Mouse (Mus musculus): Measurements from ENCODE around the gene Tpst2.

Tpst2 gene

DNA sequence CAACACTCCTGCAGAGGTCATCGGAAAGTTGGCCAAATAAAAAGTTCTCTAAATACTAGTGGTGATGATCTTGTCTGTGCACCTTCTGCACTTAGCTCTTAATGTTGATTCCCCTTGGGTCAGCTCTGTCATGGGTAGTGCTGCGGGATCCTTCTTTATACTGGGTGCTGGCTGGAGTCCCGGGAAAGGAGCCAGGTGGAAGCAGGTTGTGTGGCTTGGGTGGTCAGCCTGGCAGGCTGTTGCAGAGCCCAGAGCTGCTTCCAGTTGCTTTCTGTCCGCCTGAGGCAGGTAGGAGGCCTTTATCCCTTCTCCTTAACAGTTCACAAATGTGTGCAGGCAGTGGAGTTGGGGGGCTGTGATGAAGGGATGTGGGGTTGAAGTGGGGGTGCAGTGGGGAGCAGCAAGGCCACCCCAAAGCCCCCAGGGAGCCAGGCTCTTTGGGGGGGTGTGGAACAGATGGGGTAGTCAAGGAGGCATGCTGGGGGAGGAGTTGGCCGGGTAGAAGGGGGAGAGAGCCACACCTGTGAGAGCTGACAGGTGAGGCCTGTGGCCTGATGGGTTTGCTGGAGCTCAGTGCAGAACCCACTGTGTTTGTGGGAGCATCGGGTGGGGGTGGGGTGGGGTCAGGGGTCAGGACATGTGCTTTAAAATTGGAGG is 5.8 kb downstream of the Tpst2 start:
- no peak for DNase-seq (ENCODE audit: low spot score)

DNA sequence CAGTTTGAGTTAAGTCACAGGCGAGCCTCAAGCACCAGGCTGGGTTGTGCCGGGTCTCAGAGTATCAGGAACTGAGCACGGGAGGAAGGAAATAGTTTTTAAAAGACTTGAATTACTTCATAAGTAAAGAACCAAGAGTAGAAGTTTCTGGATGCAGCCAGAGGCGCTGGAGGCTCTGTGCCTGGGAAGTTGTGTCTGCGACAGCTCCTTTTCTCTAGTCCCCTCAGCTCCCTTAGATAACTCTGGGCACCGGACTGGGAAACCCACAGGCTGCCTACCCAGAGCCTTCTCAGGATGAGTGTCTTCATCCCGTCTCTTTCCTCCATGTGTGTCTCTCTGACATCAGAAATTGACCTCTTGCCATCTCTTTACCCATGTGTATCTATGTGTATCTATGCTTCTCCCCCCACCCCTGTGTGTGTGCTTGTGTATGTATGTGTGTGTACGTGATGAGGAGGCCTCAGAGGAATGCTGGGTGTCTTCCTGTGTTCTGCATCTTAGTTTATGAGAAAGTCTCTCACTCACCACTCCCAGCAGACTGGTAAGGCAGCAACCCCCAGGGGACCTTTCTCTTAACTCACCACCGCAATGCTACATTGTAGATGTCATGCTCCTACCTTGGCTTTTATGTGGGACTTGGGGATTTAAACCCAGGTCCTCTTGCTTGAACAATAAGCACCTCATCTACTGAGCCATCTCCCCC is 6.4 kb downstream of the Tpst2 start:
- no peak for DNase-seq (ENCODE audit: low spot score)

DNA sequence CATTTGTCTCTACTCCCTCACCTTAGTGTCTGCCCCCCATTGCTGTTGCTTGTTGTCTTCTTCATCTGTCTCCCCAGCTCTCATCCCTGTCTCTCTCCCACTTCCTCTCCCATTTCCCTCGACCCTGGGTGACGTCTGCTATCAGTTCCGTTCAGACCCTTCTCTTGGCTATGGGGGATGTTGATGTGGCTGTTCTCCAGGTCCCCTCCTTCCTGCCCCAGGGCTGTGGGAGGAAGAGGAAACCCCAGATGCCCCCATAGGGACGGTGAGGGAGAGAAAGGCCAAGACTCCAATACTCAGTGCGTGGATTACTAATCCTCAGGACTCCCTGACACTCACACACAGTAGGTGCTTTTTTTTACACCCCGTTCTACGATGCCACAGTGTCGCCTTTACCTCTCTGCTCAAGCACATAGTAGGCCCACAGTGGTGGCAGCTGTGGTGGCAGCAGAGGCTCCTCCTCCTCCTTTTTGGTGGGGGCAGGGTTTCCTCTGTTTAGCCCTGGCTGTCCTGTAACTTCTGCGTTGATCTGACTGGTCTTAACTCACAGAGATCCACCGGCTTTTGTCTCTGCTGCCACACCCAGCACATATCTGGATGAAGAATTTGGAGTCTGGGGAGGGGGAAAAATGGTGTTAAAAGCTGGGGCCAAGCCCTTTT is 7.2 kb downstream of the Tpst2 start:
- no peak for DNase-seq (ENCODE audit: low spot score)

DNA sequence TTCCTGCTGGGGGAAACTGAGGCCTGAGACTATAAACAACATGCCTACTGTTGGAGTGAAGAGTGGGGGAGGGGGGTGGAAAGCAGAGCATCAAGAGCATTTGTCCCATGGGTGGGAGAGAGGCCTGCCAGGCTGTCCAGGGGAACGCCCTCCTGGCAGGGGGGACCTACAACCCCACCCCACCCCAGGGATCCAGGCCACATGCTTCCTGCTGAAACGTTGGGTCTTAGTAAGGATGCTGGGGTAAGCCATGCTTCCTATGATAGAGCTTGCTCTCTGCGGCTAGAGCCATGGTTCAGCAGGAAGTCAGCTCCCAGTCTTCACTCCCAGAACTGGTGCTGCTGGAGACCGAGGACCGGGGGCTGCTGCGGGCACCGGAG is 7.7 kb downstream of the Tpst2 start:
- no peak for DNase-seq (ENCODE audit: low spot score)

DNA sequence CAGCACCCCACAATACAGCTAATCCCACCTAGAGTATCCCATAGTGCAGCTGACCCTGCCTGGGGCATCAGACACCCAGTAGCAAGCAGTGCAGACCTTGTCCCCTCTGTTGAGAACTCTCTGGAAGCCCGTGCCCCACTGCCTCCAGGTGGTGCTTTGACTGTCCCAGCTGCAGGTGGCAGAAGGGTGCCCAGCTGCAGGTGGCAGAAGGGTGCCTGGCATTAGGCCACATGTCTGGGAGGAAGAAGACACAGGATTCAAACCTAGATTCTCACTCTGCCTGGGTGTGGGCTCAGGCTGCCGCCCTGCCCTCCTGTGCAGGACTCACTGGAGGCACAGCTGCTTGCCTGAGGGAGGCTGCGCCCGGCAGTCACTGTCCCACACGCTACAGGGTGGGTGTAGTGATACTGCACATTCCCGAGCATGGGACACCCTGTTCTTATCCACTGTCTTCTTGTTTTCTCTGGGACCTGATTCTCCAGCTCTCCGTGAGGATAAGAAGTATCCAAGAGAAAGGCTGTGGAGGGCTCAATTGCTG is 9.1 kb downstream of the Tpst2 start:
- no peak for DNase-seq (ENCODE audit: low spot score)

DNA sequence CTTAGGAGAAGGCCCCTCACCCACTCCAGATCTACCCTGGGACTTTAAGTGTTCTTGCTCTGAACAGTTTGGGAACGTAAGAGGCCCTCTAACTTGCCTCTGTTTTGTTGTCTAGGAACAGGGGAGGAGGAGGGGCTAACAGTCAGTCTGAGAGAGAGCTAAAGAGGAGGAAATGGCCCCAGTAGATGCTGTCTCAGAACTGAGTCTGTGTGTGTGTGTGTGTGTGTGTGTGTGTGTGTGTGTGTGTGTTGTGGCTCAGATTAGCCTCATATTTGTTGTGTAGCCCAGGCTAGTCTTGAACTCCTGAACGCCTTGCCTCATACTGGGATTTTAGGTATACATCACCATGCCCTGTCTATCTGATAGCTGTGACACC is 10.1 kb downstream of the Tpst2 start:
- no peak for DNase-seq (ENCODE audit: low spot score)

DNA sequence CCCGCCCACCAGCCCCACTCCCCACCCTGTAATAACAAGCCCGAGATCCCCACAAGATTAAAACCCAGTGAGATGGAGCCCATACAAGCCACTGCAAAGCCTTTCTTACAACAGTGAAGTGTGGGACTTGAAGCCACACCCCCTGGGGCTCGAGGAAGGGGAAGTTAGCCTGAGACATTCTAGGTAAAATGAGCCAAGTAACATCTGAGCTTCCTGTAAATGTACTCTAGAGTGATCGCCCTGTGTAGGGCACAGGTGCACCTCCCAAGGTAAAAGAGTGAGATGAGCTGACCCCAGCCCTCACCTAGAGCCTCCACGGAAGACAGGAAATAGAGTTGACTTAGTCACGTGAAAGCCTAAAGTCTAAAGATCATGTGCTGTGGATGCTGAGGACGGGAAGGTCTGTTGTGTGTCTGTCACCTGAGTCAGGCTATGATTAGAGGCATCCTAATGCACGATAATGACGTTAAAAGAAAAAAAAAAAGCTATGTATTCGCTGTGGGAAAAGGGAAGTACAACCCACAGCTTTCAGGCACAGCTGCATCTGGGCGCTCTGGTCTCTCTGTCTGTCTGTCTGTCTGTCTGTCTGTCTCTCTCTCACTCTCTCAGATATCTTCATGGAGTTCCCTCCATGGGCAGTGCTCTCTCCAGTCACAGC is 10.6 kb downstream of the Tpst2 start:
- DNase-seq (ENCODE audit: low spot score) = no peak

DNA sequence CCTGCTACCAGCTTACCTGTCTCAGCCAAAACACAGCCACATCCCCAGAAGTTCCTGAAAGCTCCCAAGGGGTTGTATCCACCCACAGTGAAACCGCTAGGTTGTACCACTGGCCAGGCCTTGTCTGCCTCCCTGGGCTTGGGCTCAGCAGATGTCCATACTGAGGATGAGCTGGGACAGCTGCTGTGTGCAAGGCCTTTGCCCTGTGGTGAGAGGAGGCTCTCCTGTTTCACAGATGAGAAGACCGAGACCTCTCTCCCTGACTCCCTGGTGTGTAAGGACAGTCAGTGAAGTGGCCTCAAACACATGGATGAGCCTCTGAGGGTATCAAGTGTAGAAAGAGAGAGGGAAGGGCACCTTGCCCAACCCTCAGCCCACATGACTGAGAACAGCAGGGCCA is 11.2 kb downstream of the Tpst2 start:
- DNase-seq (ENCODE audit: low spot score) = no peak

DNA sequence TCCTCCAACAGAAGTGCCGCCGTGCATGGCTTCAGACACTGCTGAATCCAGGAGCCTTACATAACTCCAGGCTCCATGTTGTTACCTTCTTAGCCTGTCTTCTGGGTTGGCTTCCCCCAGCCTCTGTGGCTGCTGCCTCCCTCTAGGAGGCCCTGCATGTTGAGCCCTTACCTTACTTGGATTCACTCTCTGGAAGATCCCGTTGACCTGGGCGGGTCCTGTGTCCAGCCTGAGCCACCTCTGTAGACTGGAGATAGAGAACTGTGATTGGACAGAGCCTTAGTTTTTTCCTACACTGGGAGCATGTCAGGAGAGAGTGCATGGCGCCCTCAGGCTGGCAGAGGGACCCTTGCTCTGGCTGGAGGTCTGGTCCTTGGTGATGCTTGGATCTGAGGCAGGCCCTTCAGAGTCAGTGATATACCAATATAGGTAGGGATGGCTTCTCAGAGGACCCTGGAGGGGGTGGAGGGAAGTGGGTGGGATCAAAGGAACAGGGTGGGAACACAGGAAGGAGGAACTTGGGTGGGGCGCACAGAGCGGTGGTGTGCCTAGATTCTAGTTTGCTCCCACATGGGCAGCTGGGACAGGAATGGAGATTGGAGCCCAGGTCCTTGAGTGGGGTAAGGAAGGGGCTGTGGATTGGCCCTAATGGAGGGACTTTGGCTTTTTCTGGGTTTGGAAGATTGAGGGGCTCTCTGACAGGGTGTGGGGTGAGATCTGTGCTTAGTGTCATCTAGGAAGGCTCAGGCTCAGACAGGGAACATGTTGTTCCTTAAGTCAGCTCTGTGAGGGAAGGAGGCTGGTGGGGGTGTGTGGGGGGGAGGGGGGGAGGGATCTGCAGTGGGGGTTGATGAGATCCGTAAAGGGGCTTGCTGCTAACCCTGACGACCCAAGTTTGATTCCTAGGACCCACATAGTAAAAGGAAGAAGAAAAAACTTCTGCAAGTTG is 12.0 kb downstream of the Tpst2 start:
- no peak for DNase-seq (ENCODE audit: low spot score)

DNA sequence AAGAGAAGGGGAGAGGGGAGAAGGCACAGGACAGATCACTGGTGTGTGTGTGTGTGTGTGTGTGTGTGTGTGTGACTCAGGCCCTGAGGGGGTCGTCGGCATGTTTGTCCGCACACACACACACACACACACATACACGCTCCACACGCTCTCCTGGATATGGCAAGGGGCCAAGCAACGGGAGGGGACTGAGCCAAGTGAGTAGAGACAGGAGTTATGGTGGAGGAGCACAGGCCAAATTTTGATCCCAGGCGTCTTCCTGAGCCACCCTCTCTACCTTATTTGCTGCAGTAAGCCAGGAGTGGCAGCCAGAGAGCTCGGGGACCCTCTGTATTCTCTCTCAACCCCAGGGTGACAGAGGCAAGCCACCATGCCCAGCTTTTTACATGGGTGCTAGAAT is 12.7 kb downstream of the Tpst2 start:
- DNase-seq (ENCODE audit: low spot score) = no peak

DNA sequence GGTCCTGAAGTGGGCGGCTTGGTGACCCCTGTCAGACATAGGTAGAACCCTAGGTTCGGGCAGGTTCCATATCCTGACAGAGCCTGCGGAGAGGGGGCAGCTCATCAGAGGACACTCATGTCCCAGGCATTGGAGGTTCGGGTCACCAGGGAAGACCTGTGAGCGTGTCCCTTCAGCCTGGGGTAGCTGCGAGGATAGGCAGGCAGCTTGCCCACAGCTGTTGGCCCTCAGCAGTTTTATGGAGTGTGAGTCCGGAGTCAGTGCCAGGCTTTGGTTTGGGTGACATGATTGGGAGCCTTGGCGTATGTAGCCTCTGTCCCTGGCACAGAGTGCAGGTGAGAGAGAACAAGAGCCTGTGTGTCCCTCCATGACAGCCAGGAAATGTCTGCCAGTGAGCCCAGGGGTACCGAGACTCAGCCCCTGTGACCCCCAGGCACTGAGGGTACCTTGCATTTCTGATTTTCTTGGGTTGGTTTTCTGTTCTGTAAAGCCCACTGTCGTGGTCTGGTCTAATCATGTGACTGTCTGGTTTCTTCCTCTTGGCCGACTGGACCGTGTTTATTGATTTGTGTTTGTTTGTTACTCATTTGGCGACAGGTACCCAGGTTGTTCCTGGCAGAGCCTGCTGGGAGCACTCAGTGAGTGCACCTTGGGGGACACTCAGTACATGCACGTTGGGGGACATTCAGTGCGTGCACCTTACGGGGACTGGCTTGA is 13.5 kb downstream of the Tpst2 start:
- DNase-seq (ENCODE audit: low spot score) = no peak

DNA sequence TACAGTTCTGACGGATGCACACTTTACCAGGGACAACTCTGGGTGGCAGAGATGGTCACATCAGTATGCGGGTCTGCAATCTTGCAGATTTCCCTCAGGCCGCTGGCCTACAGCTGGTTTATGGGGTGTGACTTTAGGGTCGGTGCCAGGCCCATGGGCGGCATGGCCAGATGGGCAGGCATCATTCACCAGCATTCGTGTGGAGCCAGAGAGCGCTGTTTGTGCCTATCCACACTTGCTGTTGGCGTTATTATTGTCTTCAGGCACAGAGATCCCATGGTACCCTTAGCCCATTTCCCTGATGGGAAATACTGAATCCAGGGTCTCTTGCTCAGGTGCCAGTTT is 14.0 kb downstream of the Tpst2 start:
- DNase-seq (ENCODE audit: low spot score) = no peak

DNA sequence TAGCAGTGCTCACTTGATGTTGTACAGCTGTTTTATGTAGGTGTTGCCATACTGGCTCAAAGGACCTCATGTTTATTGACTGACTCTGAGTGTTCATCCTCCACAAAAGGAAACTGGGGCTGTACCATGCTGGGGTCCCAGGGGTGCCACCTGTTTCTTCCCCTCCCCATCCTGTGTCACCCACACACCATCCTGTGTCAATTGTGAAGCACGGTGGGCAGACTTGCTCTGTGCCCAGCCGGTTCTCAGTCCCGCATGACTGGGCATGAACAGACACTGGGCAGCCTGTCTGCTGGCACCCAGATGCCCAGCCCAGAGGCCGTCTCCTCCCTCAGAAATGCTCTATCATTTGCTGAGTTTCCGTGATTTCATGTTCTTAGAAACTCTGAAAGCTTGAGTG is 15.4 kb downstream of the Tpst2 start:
- DNase-seq (ENCODE audit: low spot score) = no peak

DNA sequence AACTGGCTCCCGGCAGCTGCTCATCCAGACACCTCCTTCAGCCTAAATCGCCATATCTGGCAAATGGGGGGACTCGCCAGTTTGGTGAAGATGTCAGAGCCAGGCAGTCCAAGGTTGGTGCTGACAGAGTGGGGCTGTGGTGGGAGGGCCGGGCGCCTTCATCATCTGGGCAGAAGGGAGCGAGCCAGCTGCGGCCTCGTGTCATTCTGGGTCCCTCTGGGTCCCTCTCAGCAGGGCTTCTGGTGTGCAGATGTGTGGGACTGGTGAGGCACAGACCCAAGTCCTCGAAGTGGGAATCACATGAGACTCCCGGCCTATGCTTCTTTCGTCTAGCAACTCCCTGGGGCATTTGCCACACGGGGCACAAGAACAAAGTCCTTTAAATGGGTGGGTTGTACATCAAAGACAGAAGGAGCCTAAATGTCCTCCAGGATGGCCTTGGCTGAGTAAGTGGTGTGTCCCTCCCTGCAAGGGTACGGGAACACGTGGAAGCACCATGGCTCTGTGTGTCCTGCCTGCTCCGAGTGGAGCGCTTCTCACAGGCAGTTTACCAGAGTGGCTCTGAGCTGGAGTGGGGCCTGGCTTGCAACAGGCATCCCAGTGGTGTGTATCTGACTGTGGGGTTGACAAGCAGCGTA is 16.0 kb downstream of the Tpst2 start:
- no peak for DNase-seq (ENCODE audit: low spot score)

DNA sequence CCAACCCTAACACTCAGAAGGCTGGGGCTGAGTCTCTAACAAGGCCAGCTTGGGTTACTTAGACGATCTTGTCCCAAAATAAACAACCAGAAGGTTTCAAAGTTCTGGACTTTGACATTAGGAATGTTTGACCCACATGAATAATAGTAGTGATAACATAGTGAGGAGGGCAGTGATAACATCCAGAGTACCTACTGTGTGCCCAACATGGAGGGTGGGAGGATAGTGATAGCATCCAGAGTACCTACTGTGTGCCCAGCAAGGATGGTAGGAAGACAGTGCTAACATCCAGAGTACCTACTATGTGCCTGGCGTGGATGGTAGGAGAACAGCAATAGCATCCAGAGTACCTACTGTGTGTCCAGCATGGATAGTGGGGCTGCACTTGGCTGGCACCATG is 17.3 kb downstream of the Tpst2 start:
- DNase-seq (ENCODE audit: low spot score) = no peak

DNA sequence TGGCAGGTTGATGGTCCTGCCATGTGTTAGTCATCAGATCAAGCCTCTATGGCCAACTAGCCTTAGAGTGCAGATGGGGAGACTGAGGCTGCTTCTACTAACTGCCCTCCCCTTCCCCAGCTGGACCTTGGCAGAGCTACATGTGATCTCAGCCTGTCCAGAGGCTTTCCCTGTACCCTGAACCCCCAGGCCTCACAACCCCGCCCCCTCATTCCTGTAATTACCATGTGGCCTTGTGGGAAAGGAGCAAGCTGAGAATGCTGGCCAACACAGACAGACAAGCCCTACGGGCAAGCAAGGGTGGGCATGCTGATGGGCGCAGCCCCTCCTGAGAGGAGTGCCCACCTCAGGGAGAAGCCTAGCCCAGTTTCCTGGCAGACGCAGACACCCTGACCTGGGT is 18.2 kb downstream of the Tpst2 start:
- DNase-seq (ENCODE audit: low spot score) = no peak

DNA sequence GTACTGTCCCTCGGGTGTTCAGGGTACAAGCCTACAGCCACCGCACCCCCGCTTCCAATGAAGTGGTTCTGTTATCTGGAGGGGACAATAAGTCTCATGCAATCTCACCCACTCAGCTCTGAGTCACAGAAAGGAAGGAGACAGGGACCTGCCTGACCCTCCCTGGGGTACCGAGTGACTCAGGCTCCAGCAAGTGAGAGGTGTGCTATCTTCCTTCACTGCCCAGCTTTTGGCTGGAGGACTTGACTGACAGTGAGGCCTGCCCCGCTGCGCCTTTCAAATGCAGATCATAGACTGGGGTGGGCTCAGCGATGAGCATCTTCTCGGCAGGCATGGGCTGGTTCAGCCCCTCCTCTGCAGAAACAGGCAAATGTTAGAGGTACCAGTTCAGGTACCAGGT is 18.7 kb downstream of the Tpst2 start:
- no peak for DNase-seq (ENCODE audit: low spot score)

DNA sequence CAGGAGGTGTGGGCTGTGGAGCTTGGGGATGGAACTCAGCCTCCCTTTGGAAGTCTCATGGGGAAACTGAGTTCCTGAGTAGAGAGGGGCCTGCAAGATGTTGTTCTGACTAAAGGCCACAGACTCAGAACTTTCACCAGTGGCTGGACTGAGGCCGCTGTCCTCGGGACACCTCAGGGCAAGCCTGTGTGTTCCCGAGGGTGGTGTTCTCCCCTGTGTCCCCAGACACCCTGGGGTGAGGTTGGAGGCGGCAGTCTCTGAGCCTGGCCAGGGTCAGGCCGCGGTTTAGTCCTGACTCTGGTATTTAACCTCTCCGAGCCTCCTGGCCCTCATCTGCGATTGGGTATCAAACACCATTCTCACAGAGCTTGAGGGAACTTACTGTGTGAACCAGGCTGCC is 19.1 kb downstream of the Tpst2 start:
- no peak for DNase-seq (ENCODE audit: low spot score)

DNA sequence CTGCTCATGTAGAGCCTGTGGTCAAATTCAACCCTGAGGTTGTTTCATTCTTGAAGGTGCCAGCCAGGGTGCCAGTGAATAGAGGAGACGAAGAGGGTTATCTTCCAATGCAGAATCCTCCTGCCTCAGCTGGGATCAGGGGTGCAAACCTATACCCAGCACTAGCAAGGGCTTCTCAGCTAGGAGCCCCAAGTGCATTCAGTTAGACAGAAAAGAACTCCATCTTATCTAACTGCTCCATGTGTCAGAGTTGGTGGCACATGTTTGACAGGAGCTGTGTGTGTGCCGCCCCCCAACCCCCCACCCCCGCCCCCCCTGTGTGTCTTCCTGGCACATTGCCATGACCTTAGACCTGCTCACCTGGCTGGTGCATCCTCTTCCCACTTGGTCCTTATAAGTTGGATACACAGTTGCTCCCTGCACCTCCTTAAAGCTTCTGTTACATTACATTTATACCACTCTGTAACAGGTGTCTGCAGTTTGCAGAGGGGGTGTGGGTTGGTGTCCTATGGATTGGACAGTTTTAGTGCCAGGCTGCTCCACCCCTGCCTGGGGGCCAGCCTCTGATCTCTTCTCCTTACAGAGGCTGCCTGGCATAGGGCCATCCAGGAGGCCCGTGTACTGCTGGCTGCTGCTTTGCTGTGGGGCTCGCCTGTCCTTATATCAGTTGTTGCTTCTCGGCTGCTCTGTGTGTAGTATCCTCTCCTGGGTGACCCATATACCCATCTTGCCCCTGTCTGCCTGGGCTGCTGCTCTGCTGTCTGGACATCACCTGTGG is 20.1 kb downstream of the Tpst2 start:
- DNase-seq (ENCODE audit: low spot score) = no peak

DNA sequence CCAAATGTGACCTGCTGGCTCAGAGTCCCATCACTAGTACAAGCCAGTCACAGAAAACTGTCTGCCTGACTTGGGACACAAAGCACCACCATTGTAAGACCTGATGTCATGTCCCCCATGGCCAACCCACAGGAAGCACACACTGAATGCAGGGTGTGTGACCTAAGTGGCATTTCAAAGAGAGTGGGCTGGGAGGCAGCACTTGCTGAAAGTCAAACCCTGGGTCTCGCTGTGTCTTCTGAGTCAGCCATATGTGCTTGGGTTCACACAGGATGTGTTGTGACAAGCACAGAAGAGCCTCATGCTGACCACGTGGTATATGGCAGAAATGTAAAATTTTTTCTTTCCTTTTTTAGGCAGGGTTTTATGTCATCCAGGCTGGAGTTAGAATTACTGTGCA is 20.8 kb downstream of the Tpst2 start:
- no peak for DNase-seq (ENCODE audit: low spot score)
